Mouse (Mus musculus) hindbrain, postnatal 0 days (tissue): ENCODE measurements at regions not wholly inside any gene's neighbourhood (a gene's known extent, or its start where the extent isn't known, plus 50 kb on each side); places are given as distances from the start of the nearest gene placed in this dataset.

Experiments
- ATAC-seq: fragments of 200-750 bp; cut with Nextera tagmentation; 2 replicates; pipeline ENCODE4 v1.8.0; 2017; ENCODE audit warnings: mild to moderate bottlenecking, moderate TSS enrichment, moderate library complexity
- DNase-seq: peaks from one replicate; pipeline ENCODE4 v3.0.0-alpha.2; 2015; ENCODE audit warnings: low spot score
- H3K27ac ChIP-seq: fragments of 300-500 bp; sonication (generic); 2 replicates; pipeline ENCODE4 v1.5.1; 2014; ENCODE audit warnings: mild to moderate bottlenecking
- H3K27me3 ChIP-seq: fragments of 300-500 bp; sonication (generic); 2 replicates; pipeline ENCODE4 v1.6.1; 2014; ENCODE audit warnings: low read length, mixed read lengths; ENCODE audit not compliant: insufficient read depth
- H3K36me3 ChIP-seq: fragments of 300-500 bp; sonication (generic); 2 replicates; pipeline ENCODE4 v1.6.1; 2014; ENCODE audit warnings: low read length, mixed read lengths; ENCODE audit not compliant: insufficient read depth
- H3K4me1 ChIP-seq: fragments of 300-500 bp; sonication (generic); 2 replicates; pipeline ENCODE4 v1.6.1; 2014; ENCODE audit warnings: antibody characterized with exemption, low read length, mixed read lengths; ENCODE audit not compliant: insufficient read depth
- H3K4me2 ChIP-seq: fragments of 300-500 bp; sonication (generic); 2 replicates; pipeline ENCODE4 v1.6.1; 2014; ENCODE audit warnings: low read depth, mild to moderate bottlenecking, low read length, moderate library complexity, mixed read lengths
- H3K4me3 ChIP-seq: fragments of 300-500 bp; sonication (generic); 2 replicates; pipeline ENCODE4 v1.5.1; 2014; ENCODE audit warnings: low read length
- H3K9ac ChIP-seq: fragments of 300-500 bp; sonication (generic); replicated peaks from 2 replicates; pipeline ENCODE4 v1.6.1; 2014; ENCODE audit warnings: mild to moderate bottlenecking, low read length, moderate library complexity, mixed read lengths
- H3K9me3 ChIP-seq: fragments of 300-500 bp; sonication (generic); 2 replicates; pipeline ENCODE4 v1.6.1; 2016; ENCODE audit warnings: low read length, mixed read lengths
- CTCF ChIP-seq: IDR thresholded peaks from 2 replicates; pipeline ENCODE4 v1.5.1; 2016; ENCODE audit warnings: antibody characterized with exemption, control low read depth, low read depth
- WGBS: fragments of 180-500 bp; shearing (Covaris S2); extraction: QIAGEN DNeasy Blood & Tissue Kit; methylation state at CpG from one replicate; pipeline ENCODE4 v1.1.7; 2014; 5-methylcytosine and 5-hydroxymethylcytosine counted together

GRCm38 (mm10) chr9:98146901-98147300 lies 113.9 kb upstream of the Clstn2 start:
- H3K27ac ChIP-seq: no peak overlapping the region
- no peaks in the 10 kb centered on the region for H3K9me3 ChIP-seq
- H3K36me3 ChIP-seq: no peaks in the 10 kb centered on the region
- no peaks in the 10 kb centered on the region for H3K4me1 ChIP-seq
- H3K27me3 ChIP-seq: no peaks in the 10 kb centered on the region
- 76% methylated on average over 5 of the region's 5 CpGs for WGBS
- H3K9ac ChIP-seq: no peak overlapping the region
- H3K4me3 ChIP-seq: no peak overlapping the region
- H3K4me2 ChIP-seq: no peak overlapping the region
- DNase-seq (peak; percentile 26), ATAC-seq (no peak)
- TF ChIP-seq CTCF: no peak

GRCm38 (mm10) chr9:98158421-98158820 lies 125.4 kb upstream of the Clstn2 start:
- ATAC-seq: no peak

GRCm38 (mm10) chr9:98164489-98164888 lies 122.7 kb upstream of the Nmnat3 start:
- TF ChIP-seq CTCF: no peak
- DNase-seq: no peak
- Histone ChIP-seq H3K9me3 (no peaks in the 10 kb centered on the region), H3K4me2 (no peak overlapping the region), H3K4me1 (no peaks in the 10 kb centered on the region), H3K9ac (no peak overlapping the region), H3K36me3 (no peaks in the 10 kb centered on the region), H3K27ac (no peak overlapping the region), H3K27me3 (no peaks in the 10 kb centered on the region), H3K4me3 (no peak overlapping the region)
- ATAC-seq: no peak
- WGBS: 35% methylated on average over 5 of the region's 5 CpGs

More at GRCm38 (mm10) chr9:98158421-98158820, 125.4 kb upstream of the Clstn2 start:
- Histone ChIP-seq H3K9ac (no peak overlapping the region), H3K27ac (no peak overlapping the region), H3K4me3 (no peak overlapping the region), H3K9me3 (no peaks in the 10 kb centered on the region), H3K36me3 (no peaks in the 10 kb centered on the region), H3K4me1 (no peaks in the 10 kb centered on the region), H3K4me2 (no peak overlapping the region), H3K27me3 (no peaks in the 10 kb centered on the region)
- DNase-seq: no peak
- 81% methylated on average over 2 of the region's 2 CpGs for WGBS
- TF ChIP-seq CTCF: no peak

GRCm38 (mm10) chr9:98174056-98174455 lies 113.2 kb upstream of the Nmnat3 start:
- Histone ChIP-seq H3K27me3 (no peaks in the 10 kb centered on the region), H3K4me2 (no peak overlapping the region), H3K9me3 (no peaks in the 10 kb centered on the region), H3K4me3 (no peak overlapping the region), H3K36me3 (no peaks in the 10 kb centered on the region), H3K4me1 (0 out of 2 replicates have a peak, but pooled peaks cover 5% of the 10 kb centered on the region), H3K27ac (no peak overlapping the region), H3K9ac (no peak overlapping the region)
- ATAC-seq: no peak
- no peak for DNase-seq
- 30% methylated on average over 5 of the region's 5 CpGs for WGBS
- TF ChIP-seq CTCF: no peak

GRCm38 (mm10) chr9:98176701-98177380 lies 110.4 kb upstream of the Nmnat3 start:
- DNase-seq (peak; percentile 51), ATAC-seq (peak; percentile 32; the same call in 1 of the 2 replicates)
- Histone ChIP-seq H3K27ac (no peak overlapping the region), H3K4me3 (no peak overlapping the region), H3K36me3 (no peaks in the 10 kb centered on the region), H3K4me1 (0 out of 2 replicates have a peak, but pooled peaks cover 5% of the 10 kb centered on the region), H3K4me2 (no peak overlapping the region), H3K27me3 (no peaks in the 10 kb centered on the region), H3K9me3 (no peaks in the 10 kb centered on the region), H3K9ac (no peak overlapping the region)
- WGBS: 36% methylated on average over 7 of the region's 7 CpGs
- no peak for TF ChIP-seq CTCF

GRCm38 (mm10) chr9:98180766-98181165 lies 106.5 kb upstream of the Nmnat3 start:
- no peaks in the 10 kb centered on the region for H3K9me3 ChIP-seq
- ATAC-seq: no peak
- H3K36me3 ChIP-seq: no peaks in the 10 kb centered on the region
- DNase-seq: no peak
- 52% methylated on average over 4 of the region's 4 CpGs for WGBS
- H3K9ac ChIP-seq: no peak overlapping the region
- H3K27me3 ChIP-seq: no peaks in the 10 kb centered on the region
- no peak for TF ChIP-seq CTCF
- H3K4me1 ChIP-seq: no peaks in the 10 kb centered on the region
- H3K27ac ChIP-seq: no peak overlapping the region
- no peak overlapping the region for H3K4me2 ChIP-seq
- H3K4me3 ChIP-seq: no peak overlapping the region

GRCm38 (mm10) chr9:98186757-98187300 lies 100.4 kb upstream of the Nmnat3 start:
- Histone ChIP-seq H3K9ac (no peak overlapping the region), H3K4me1 (no peaks in the 10 kb centered on the region), H3K27me3 (no peaks in the 10 kb centered on the region), H3K4me3 (no peak overlapping the region), H3K4me2 (no peak overlapping the region), H3K9me3 (no peaks in the 10 kb centered on the region), H3K36me3 (no peaks in the 10 kb centered on the region), H3K27ac (no peak overlapping the region)
- TF ChIP-seq CTCF: no peak
- WGBS: 58% methylated on average over 10 of the region's 10 CpGs
- DNase-seq: peak; percentile 66
- ATAC-seq: peak; percentile 75
